Mouse (Mus musculus) lung, postnatal 4 days (tissue): ENCODE data around the gene Fgr.

Experiments
- DNase-seq, 2 experiments: peaks; one replicate each; pipeline ENCODE4 v3.0.0; 2021

Fgr gene

GRCm38 (mm10) chr4:133016677-133017415, 43.0 kb downstream of the Fgr start:
- DNase-seq = peak in 1 of 2 experiments; percentile 58

GRCm38 (mm10) chr4:133017597-133018262, 43.8 kb downstream of the Fgr start:
- DNase-seq = no peak

- DNase-seq = no peak
These were observed 44.4 kb downstream of the Fgr start for GRCm38 (mm10) chr4:133018263-133018798.

GRCm38 (mm10) chr4:133020721-133021120, 46.8 kb downstream of the Fgr start:
- no peak for DNase-seq

- DNase-seq = peak in 1 of 2 experiments; percentile 65
These were observed 47.3 kb downstream of the Fgr start for GRCm38 (mm10) chr4:133021181-133021671.

GRCm38 (mm10) chr4:133022217-133022616, 48.3 kb downstream of the Fgr start:
- no peak for DNase-seq

- DNase-seq = peak in 1 of 2 experiments; percentile 22
These were observed 49.2 kb downstream of the Fgr start for GRCm38 (mm10) chr4:133022954-133023635.

- DNase-seq = no peak
These were observed 49.7 kb downstream of the Fgr start for GRCm38 (mm10) chr4:133023636-133024035.

- DNase-seq = no peak
These were observed 50.5 kb downstream of the Fgr start for GRCm38 (mm10) chr4:133024404-133024803.

- peak; percentile 64 to 86 for DNase-seq
These were observed 51.2 kb downstream of the Fgr start for GRCm38 (mm10) chr4:133024969-133025685.

- DNase-seq = no peak
These were observed 52.4 kb downstream of the Fgr start for GRCm38 (mm10) chr4:133026272-133026671.

- no peak for DNase-seq
These were observed 53.0 kb downstream of the Fgr start for GRCm38 (mm10) chr4:133026826-133027375.

- DNase-seq = no peak
These were observed 53.8 kb downstream of the Fgr start for GRCm38 (mm10) chr4:133027721-133028120.

- no peak for DNase-seq
These were observed 54.3 kb downstream of the Fgr start for GRCm38 (mm10) chr4:133028193-133028592.

- DNase-seq = no peak
These were observed 55.0 kb downstream of the Fgr start for GRCm38 (mm10) chr4:133028875-133029274.

- DNase-seq = no peak
These were observed 58.7 kb downstream of the Fgr start for GRCm38 (mm10) chr4:133032410-133033095.

GRCm38 (mm10) chr4:133034478-133034877, 60.6 kb downstream of the Fgr start:
- no peak for DNase-seq

GRCm38 (mm10) chr4:133035446-133035845, 61.6 kb downstream of the Fgr start:
- no peak for DNase-seq

- DNase-seq = no peak
These were observed 62.1 kb downstream of the Fgr start for GRCm38 (mm10) chr4:133035946-133036345.

GRCm38 (mm10) chr4:133037293-133037692, 63.4 kb downstream of the Fgr start:
- no peak for DNase-seq

- DNase-seq = no peak
These were observed 63.9 kb downstream of the Fgr start for GRCm38 (mm10) chr4:133037798-133038197.
